Mouse (Mus musculus) ES-E14 (cell line): ENCODE measurements around the gene Psmb4. TPM values are rescaled to one million over a fixed set of nuclear protein-coding genes. Genes with fewer than 3 reads are reported as not detected.

Experiments used
- DNase-seq: peaks from one replicate; pipeline ENCODE4 v3.0.0-alpha.2; 2013; ENCODE audit warnings: low read depth, low spot score
- H3K27ac ChIP-seq: 2 replicates; pipeline ENCODE4 v1.5.1; 2012; ENCODE audit warnings: low read depth, mild to moderate bottlenecking, low read length, moderate library complexity, mixed read lengths; ENCODE audit not compliant: poor library complexity, insufficient read depth, severe bottlenecking
- H3K36me3 ChIP-seq: 2 replicates; pipeline ENCODE4 v1.6.1; 2012; ENCODE audit warnings: mild to moderate bottlenecking, low read length, moderate library complexity, mixed read lengths; ENCODE audit not compliant: control insufficient read depth, poor library complexity, insufficient read depth, severe bottlenecking
- H3K4me1 ChIP-seq, 2 experiments: fragments of 150-350 bp in 1 of 2; sonication (generic) in 1 of 2; 2 replicates each; pipeline ENCODE4 v1.6.1; 2012; ENCODE audit warnings: low read length in 2 of 2, mild to moderate bottlenecking in 1 of 2, mixed read lengths in 1 of 2; ENCODE audit not compliant: control insufficient read depth in 2 of 2, insufficient read depth in 2 of 2, poor library complexity in 1 of 2
- H3K4me3 ChIP-seq, 2 experiments: fragments of 150-350 bp in 1 of 2; sonication (generic) in 1 of 2; 2 replicates each; pipeline ENCODE4 v1.5.1; 2012; ENCODE audit warnings: low read length in 2 of 2, low read depth in 1 of 2, mild to moderate bottlenecking in 1 of 2, mixed read lengths in 1 of 2; ENCODE audit not compliant: insufficient read depth in 1 of 2, poor library complexity in 1 of 2, severe bottlenecking in 1 of 2
- H3K9ac ChIP-seq: 2 replicates; pipeline ENCODE4 v1.6.1; 2012; ENCODE audit warnings: low read depth, mild to moderate bottlenecking, low read length, mixed read lengths; ENCODE audit not compliant: poor library complexity, insufficient read depth, severe bottlenecking
- H3K9me3 ChIP-seq: fragments of 150-350 bp; sonication (generic); 2 replicates; pipeline ENCODE4 v1.6.1; 2012; ENCODE audit warnings: low read depth, mild to moderate bottlenecking, low read length; ENCODE audit not compliant: control insufficient read depth, insufficient read depth
- CHD2 ChIP-seq: IDR thresholded peaks from 2 replicates; pipeline ENCODE4 v1.6.1; 2014; ENCODE audit warnings: mild to moderate bottlenecking, low read depth, low read length, inconsistent platforms
- HCFC1 ChIP-seq: IDR thresholded peaks from 2 replicates; pipeline ENCODE4 v1.6.1; 2012; ENCODE audit warnings: low read length, inconsistent platforms, borderline replicate concordance; ENCODE audit not compliant: insufficient read depth
- MAFK ChIP-seq: IDR thresholded peaks from 2 replicates; pipeline ENCODE4 v1.6.1; 2014; ENCODE audit warnings: mild to moderate bottlenecking, low read depth, low read length, inconsistent platforms; ENCODE audit not compliant: insufficient read depth
- ZC3H11A ChIP-seq: IDR thresholded peaks from 2 replicates; pipeline ENCODE4 v1.6.1; 2012; ENCODE audit warnings: low read depth, mild to moderate bottlenecking, inconsistent platforms, low read length, borderline replicate concordance
- ZNF384 ChIP-seq: IDR thresholded peaks from 2 replicates; pipeline ENCODE4 v1.6.1; 2012; ENCODE audit warnings: low read depth, low read length, inconsistent platforms
- in situ Hi-C, 2 experiments: fragments of 600-800 bp; cut with MboI; formaldehyde crosslinking; loops; one replicate each; pipeline ENCODE4 v1.15.1; 2025; ENCODE audit warnings: low sequenced_read_pairs in 2 of 2, inconsistent platforms in 1 of 2; ENCODE audit not compliant: unreplicated experiment in 2 of 2
- total RNA-seq: library from RNA; depleted of rRNA; stranded (reverse); fragments of 300-350 nt; gene quantifications from 2 replicates; pipeline ENCODE4 v1.2.3, GENCODE M21; 2012

The Psmb4 gene
- total RNA-seq, 1 experiment = 498 TPM

DNA sequence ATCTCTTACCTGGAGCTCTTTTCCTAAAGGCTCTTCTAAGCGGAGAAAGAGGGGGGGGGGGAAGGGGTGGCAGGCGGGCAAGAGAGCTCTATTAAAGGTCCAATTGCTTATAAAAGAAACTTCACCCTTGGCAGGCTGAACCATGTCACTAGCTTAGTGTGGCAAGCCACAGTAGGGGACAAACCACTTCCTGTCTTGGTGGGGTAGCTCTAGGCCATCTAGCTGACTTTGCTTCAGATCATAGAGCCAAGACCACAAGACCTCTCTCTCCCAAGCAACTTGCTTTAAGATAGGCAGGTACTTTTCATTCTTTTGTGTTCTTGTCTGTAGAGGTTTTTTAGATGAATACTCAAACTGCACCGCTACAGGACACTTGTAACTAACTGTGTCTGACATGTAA lies 35.0 kb downstream of the Psmb4 start:
- H3K27ac ChIP-seq = no peak overlapping the region

DNA sequence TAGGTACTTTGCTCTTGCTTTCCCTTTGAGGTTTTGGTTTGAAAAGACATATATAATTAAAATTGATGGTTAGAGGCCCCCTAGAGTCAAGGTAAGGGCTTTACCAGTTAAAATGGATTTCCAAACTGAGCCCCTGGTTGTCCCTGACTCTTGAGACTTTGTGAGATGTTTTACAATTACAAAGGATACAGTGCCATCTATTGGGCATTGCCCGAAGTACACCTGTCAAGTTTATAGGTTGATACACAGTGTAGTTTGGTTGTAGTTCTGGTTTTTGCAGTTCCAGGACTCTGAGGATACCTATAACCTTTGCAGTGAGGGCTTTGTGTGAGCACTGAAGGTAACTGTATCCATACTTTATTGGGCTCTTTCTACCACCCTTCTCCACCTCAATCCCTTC lies 37.4 kb downstream of the Psmb4 start:
- Histone ChIP-seq H3K9ac (no peak overlapping the region), H3K36me3 (no peaks in the 10 kb centered on the region), H3K4me3 (no peak overlapping the region), H3K4me1 (peaks cover 2 to 3% of the 10 kb centered on the region in 2 experiments; a peak in 2 of 4 replicates), H3K9me3 (no peaks in the 10 kb centered on the region), H3K27ac (no peak overlapping the region)
- DNase-seq = peak; percentile 70
- in situ Hi-C loops = no loop called here
- TF ChIP-seq ZC3H11A (0 out of 2 replicates have a peak, but pooled peaks have one; percentile 13), HCFC1 (no peak), CHD2 (no peak)

More for the DNA sequence above, 35.0 kb downstream of the Psmb4 start:
- H3K9ac ChIP-seq = no peak overlapping the region
- H3K4me3 ChIP-seq = no peak overlapping the region
- H3K36me3 ChIP-seq = 0 out of 2 replicates have a peak, but pooled peaks cover 2% of the 10 kb centered on the region
- H3K9me3 ChIP-seq = no peaks in the 10 kb centered on the region
- peaks cover 0 to 3% of the 10 kb centered on the region in 2 experiments; a peak in 1 of 4 replicates for H3K4me1 ChIP-seq
- TF ChIP-seq ZC3H11A (no peak), ZNF384 (no peak), HCFC1 (no peak), CHD2 (no peak), MAFK (no peak)
- no peak for DNase-seq
- in situ Hi-C loops = no loop called here

DNA sequence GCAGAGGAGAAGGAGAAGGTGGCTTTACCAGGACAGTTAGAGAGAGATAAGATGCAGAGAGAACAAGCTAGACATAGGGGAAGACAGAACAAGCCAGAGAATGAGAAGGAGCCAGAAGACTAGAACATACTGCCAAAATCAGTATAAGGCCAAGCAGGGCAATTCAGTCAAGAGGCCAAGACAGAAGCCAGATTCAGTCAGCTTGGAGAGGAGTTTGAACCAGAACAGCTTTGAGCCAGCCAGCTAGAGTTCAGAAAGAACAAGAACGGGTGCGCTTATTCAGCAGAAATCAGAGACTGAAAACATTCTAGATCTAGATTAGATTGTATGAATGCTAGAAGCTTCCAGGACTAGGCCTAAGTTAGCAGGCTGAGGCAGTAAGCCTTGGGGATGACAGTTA lies 39.4 kb downstream of the Psmb4 start:
- no peaks in the 10 kb centered on the region for H3K36me3 ChIP-seq
- H3K4me1 ChIP-seq = peaks cover 2 to 3% of the 10 kb centered on the region in 2 experiments; a peak in 2 of 4 replicates
- no peak overlapping the region for H3K27ac ChIP-seq
- no peak overlapping the region for H3K9ac ChIP-seq
- DNase-seq = no peak
- H3K4me3 ChIP-seq = no peak overlapping the region
- no peaks in the 10 kb centered on the region for H3K9me3 ChIP-seq
- no peak for TF ChIP-seq HCFC1
- TF ChIP-seq MAFK = no peak
- no peak for TF ChIP-seq ZNF384
- TF ChIP-seq ZC3H11A = no peak
- in situ Hi-C loops = no loop called here

DNA sequence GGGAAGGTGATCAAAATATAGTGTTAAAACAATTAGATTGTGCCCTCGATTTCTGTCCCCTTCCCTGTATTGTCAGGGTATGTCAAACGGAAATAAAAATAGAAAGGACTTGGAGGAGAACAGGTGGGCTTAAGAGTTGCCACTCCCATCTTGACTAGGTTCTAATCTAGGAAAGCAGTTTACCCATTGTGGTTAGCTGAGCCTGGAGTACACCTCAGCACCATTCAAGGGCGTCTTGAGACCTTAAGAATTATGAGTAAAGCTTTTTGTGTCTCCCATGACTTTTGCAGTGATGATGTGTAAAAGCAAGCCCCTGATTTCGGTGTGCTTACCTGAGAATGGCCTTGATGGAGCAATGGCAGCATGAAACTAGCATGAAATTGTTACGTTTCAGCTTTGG lies 47.7 kb downstream of the Psmb4 start:
- Histone ChIP-seq H3K36me3 (no peaks in the 10 kb centered on the region), H3K4me1 (peaks cover 0 to 7% of the 10 kb centered on the region in 2 experiments; a peak in 3 of 4 replicates), H3K9me3 (no peaks in the 10 kb centered on the region), H3K27ac (no peak overlapping the region), H3K4me3 (no peak overlapping the region; a peak in 1 of 4 replicates), H3K9ac (no peak overlapping the region)
- no peak for TF ChIP-seq ZC3H11A
- TF ChIP-seq HCFC1 = no peak
- no peak for TF ChIP-seq CHD2
- no peak for TF ChIP-seq ZNF384
- TF ChIP-seq MAFK = no peak
- DNase-seq = no peak
- in situ Hi-C loops = no loop called here

DNA sequence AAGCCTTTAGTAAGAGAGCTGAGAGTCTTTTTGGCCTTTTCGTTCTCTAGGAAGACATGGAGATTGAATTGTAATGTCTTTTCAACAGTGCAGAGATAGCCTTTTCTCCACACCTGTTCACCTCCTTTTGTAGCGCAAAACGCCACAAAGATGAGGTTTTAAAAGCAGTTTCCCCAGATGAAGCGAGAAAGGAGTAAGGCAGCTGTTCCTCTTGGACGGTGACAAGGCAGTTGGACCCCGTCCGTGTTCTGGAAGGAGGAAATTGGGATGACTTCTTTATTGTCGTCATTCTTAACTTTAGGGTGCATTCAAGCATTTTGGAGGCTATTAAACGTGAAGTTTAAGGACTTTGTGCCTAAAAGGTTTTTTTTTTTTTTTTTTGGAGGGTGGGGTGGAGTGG lies 48.1 kb downstream of the Psmb4 start:
- H3K9ac ChIP-seq = peak overlapping the region; percentile 96; the same call in 1 of the 2 replicates
- H3K36me3 ChIP-seq = no peaks in the 10 kb centered on the region
- in situ Hi-C loops = no loop called here
- H3K4me3 ChIP-seq = peak overlapping the region; percentile 55 to 97
- no peaks in the 10 kb centered on the region for H3K9me3 ChIP-seq
- DNase-seq = no peak
- H3K27ac ChIP-seq = no peak overlapping the region
- no peak for TF ChIP-seq CHD2
- no peak for TF ChIP-seq HCFC1
- TF ChIP-seq ZNF384 = no peak
- TF ChIP-seq ZC3H11A = no peak
- no peak for TF ChIP-seq MAFK
- H3K4me1 ChIP-seq = peaks cover 0 to 7% of the 10 kb centered on the region in 2 experiments; a peak in 3 of 4 replicates
